Mouse (Mus musculus): Measurements from ENCODE around the gene Hmgb1.

- TF ChIP-seq POLR2A (IDR thresholded peaks at IDR 0.05; ENCODE audit: borderline replicate concordance, extremely low read depth, insufficient read depth, insufficient read length, poor library complexity, severe bottlenecking) (no peak), CTCF (IDR thresholded peaks at IDR 0.05; ENCODE audit: borderline replicate concordance, extremely low read depth, insufficient read depth, insufficient read length) (no peak)
These were observed 23.4 kb upstream of the Hmgb1 start for GRCm38 (mm10) chr5:149207661-149208060.
